Mouse (Mus musculus): ENCODE results near the gene Tbc1d24.

The Tbc1d24 gene

GRCm38 (mm10) chr17:24209043-24209915 lies 3.9 kb upstream of the Tbc1d24 start, which contains the start of gene Ntn3:
Ntn3 (minus strand) TSS chr17:24209531.
- peak; percentile 95 for DNase-seq

- no peak for DNase-seq
Observed at GRCm38 (mm10) chr17:24208641-24209042, 3.3 kb upstream of the Tbc1d24 start.

GRCm38 (mm10) chr17:24207768-24208640 lies 2.6 kb upstream of the Tbc1d24 start:
- DNase-seq: no peak

GRCm38 (mm10) chr17:24206451-24207351 lies 1.3 kb upstream of the Tbc1d24 start:
- DNase-seq: peak; percentile 92

GRCm38 (mm10) chr17:24205908-24206361 lies 573 bp upstream of the Tbc1d24 start:
- DNase-seq: peak; percentile 75

GRCm38 (mm10) chr17:24204846-24205245 lies 516 bp downstream of the Tbc1d24 start:
- no peak for DNase-seq

GRCm38 (mm10) chr17:24203611-24204534 lies 1.5 kb downstream of the Tbc1d24 start:
- DNase-seq: no peak

- DNase-seq: peak; percentile 91
Observed at GRCm38 (mm10) chr17:24203068-24203467, 2.3 kb downstream of the Tbc1d24 start.

GRCm38 (mm10) chr17:24201092-24201491 lies 4.3 kb downstream of the Tbc1d24 start:
- DNase-seq: no peak

GRCm38 (mm10) chr17:24199741-24200140 lies 5.6 kb downstream of the Tbc1d24 start:
- DNase-seq: peak; percentile 56

GRCm38 (mm10) chr17:24199252-24199651 lies 6.1 kb downstream of the Tbc1d24 start:
- DNase-seq: peak; percentile 78

- DNase-seq: peak; percentile 59
Observed at GRCm38 (mm10) chr17:24197032-24197824, 8.1 kb downstream of the Tbc1d24 start.

- DNase-seq: no peak
Observed at GRCm38 (mm10) chr17:24195349-24195748, 10.0 kb downstream of the Tbc1d24 start.

GRCm38 (mm10) chr17:24193769-24194168 lies 11.6 kb downstream of the Tbc1d24 start:
- DNase-seq: peak; percentile 76

GRCm38 (mm10) chr17:24193268-24193667 lies 12.1 kb downstream of the Tbc1d24 start:
- no peak for DNase-seq

GRCm38 (mm10) chr17:24192848-24193247 lies 12.5 kb downstream of the Tbc1d24 start:
- DNase-seq: no peak

GRCm38 (mm10) chr17:24191481-24191880 lies 13.9 kb downstream of the Tbc1d24 start:
- DNase-seq: no peak

- no peak for DNase-seq
Observed at GRCm38 (mm10) chr17:24190934-24191333, 14.4 kb downstream of the Tbc1d24 start.

- DNase-seq: no peak
Observed at GRCm38 (mm10) chr17:24174259-24174658, 31.1 kb downstream of the Tbc1d24 start.

GRCm38 (mm10) chr17:24173423-24173822 lies 31.9 kb downstream of the Tbc1d24 start:
- DNase-seq: peak; percentile 75

All from liver (tissue).